Mouse (Mus musculus): ENCODE measurements around the gene Smoc2.
A peak's percentile ranks its signal among the peaks of the same experiment; 100 is the strongest.

Smoc2 gene

DNA sequence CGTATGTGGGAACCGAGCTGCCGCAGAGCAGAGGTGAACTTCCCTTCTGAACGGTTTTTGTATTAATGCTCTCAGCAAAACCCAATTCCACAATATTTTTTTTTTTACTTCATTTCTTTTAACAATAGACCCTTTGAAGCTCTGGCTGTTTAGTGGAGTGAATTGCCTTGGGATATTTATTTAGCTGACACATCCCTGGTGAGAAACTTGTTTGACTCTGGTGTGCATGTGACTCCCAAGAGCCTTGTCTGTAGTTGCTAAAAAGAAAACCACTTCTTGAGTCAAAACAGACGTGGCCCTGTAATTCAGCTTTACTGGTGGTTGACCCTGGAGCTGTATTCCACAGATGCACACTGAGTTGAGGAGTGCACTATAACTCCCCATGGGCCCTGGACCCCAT is 135.2 kb downstream of the Smoc2 start:
- DNase-seq (ENCODE audit: low spot score), result no peak

DNA sequence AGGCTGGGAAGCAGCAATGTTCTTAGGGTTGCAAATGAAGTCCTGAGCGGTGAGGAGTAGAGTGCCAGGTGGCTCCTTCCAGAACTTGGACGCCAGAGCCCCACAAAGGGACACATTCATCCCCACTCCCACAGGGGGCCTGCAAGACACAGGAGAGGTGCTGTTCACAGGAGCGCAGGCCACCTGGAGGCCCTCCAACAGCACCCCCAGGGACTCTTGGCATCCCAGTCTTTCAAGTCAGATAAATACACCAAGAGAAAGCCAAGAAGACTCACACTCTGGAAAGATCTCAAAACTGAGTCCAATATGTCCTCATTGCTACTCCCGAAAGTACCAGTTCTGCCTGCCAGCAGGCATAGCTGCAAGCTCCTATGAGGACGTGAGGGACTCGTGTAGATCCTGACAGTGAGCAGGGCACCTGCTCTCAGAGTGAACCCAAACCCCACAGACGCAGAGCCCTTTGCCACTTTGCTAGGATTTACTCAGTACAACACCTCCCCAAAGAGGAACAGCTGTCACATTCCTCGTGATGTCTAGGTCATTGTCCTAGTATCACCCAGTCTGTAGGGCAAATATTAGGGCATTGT is 141.2 kb downstream of the Smoc2 start:
- DNase-seq (ENCODE audit: low spot score), result peak; percentile 12

DNA sequence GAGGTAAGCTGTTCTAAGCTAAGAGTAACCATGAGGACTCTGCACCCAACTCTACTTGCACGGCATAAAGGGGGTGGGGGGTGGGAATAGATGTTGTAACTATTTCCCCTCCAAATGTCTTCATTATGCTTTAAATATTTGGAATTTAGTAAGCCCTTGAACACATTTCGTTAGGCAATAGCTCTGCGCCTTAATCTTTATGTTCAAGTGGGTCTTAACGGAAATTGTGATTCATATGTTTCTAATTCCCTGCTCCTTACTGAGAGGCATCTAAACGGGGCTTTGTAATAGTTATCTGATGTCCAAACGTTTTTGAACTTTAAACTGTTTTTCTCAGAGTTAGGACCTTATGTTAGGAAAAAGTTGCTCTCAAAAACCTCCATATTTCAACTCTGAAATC is 147.2 kb downstream of the Smoc2 start:
- DNase-seq (ENCODE audit: low spot score), result no peak

GRCm38 (mm10) chr17:14434717-14435116 is 155.4 kb downstream of the Smoc2 start:
- no peak for DNase-seq (ENCODE audit: low spot score)

- peak; percentile 27 for DNase-seq (ENCODE audit: low spot score)
Measured at GRCm38 (mm10) chr17:14445611-14446010, 166.3 kb downstream of the Smoc2 start.

DNA sequence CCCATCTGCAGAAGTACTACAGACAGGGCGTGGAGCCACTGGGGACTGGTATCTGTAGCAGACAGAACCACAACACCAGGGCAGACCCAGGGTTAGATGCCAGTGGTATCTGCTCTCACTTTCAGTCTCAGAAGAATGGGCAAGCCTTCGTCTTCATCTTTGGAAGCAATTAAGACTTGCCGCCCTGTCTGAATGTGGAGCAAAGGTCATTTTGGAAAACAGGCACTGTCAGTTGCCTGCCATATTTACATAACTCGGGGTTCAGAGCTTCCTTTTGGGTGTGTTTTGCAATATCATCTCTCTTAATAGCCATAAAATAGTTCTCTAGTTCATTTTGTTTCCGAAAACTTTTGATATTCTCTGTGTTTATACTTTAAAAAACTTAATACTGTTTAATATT is 168.0 kb downstream of the Smoc2 start:
- no peak for DNase-seq (ENCODE audit: low spot score)
